ENCODE assay signal across 8 mouse cellular contexts in genomic region chr11:116109441-116110081, GRCm38 (mm10). TPM values are rescaled to one million over a fixed set of nuclear protein-coding genes. Genes with fewer than 3 reads are reported as not detected.
A peak's percentile ranks its signal among the peaks of the same experiment; 100 is the strongest.
DNase-seq lines count a peak whose midpoint lies in the region; ATAC-seq and TF ChIP-seq lines count a peak whose summit lies in the region.

No protein-coding gene starts in this region.

- H3K27ac ChIP-seq in forebrain, embryonic 13.5 days: no peak overlapping the region
- H3K27ac ChIP-seq in intestine, postnatal 0 days (ENCODE audit: low read depth, low read length): peak overlapping the region; percentile 37
- peak overlapping the region; percentile 7; the same call in 1 of the 2 replicates for H3K27ac ChIP-seq in lung, embryonic 16.5 days (ENCODE audit: low read length)
- peak overlapping the region; percentile 39; the same call in 1 of the 2 replicates for H3K27ac ChIP-seq in stomach, embryonic 14.5 days (ENCODE audit: low read length)

- H3K27me3 ChIP-seq in forebrain, embryonic 13.5 days: peaks cover 77% of the 10 kb centered on the region
- H3K27me3 ChIP-seq in intestine, postnatal 0 days (replicated peaks; ENCODE audit: control insufficient read depth, insufficient read depth, low read length): peaks cover 28% of the 10 kb centered on the region
- H3K27me3 ChIP-seq in lung, embryonic 16.5 days (ENCODE audit: control insufficient read depth, insufficient read depth, low read depth, low read length): peaks cover 34% of the 10 kb centered on the region
- H3K27me3 ChIP-seq in stomach, embryonic 14.5 days (ENCODE audit: control insufficient read depth, insufficient read depth, low read length): peaks cover 17% of the 10 kb centered on the region

- TF ChIP-seq CTCF in intestine, postnatal 0 days (IDR thresholded peaks at IDR 0.05; ENCODE audit: low read depth): peak; percentile 40

- H3K36me3 ChIP-seq in forebrain, embryonic 13.5 days (ENCODE audit: poor library complexity, severe bottlenecking): no peaks in the 10 kb centered on the region
- H3K36me3 ChIP-seq in intestine, postnatal 0 days (ENCODE audit: control insufficient read depth, insufficient read depth): no peaks in the 10 kb centered on the region
- no peaks in the 10 kb centered on the region for H3K36me3 ChIP-seq in lung, embryonic 16.5 days (ENCODE audit: control insufficient read depth, insufficient read depth, low read length)
- H3K36me3 ChIP-seq in stomach, embryonic 14.5 days (ENCODE audit: control insufficient read depth, insufficient read depth, low read length): no peaks in the 10 kb centered on the region

- H3K4me1 ChIP-seq in forebrain, embryonic 13.5 days: peaks cover 34% of the 10 kb centered on the region
- H3K4me1 ChIP-seq in intestine, postnatal 0 days (replicated peaks; ENCODE audit: control insufficient read depth, insufficient read depth, low read length): peaks cover 13% of the 10 kb centered on the region; the same call in 1 of the 2 replicates
- peaks cover 48% of the 10 kb centered on the region for H3K4me1 ChIP-seq in lung, embryonic 16.5 days (replicated peaks; ENCODE audit: control insufficient read depth, insufficient read depth, low read length)
- peaks cover 42% of the 10 kb centered on the region for H3K4me1 ChIP-seq in stomach, embryonic 14.5 days (ENCODE audit: control insufficient read depth, insufficient read depth, low read length)

- H3K9ac ChIP-seq in forebrain, embryonic 13.5 days: peak overlapping the region; percentile 39
- H3K9ac ChIP-seq in intestine, postnatal 0 days (ENCODE audit: low read depth, low read length): peak overlapping the region; percentile 67
- peak overlapping the region; percentile 77 for H3K9ac ChIP-seq in lung, embryonic 16.5 days (ENCODE audit: low read length)
- peak overlapping the region; percentile 36; the same call in 1 of the 2 replicates for H3K9ac ChIP-seq in stomach, embryonic 14.5 days (replicated peaks; ENCODE audit: low read depth, low read length)

- H3K4me2 ChIP-seq in forebrain, embryonic 13.5 days: peak overlapping the region; percentile 53
- H3K4me2 ChIP-seq in intestine, postnatal 0 days (replicated peaks; ENCODE audit: low read depth): peak overlapping the region; percentile 75
- peak overlapping the region; percentile 71 for H3K4me2 ChIP-seq in lung, embryonic 16.5 days (ENCODE audit: low read depth, low read length)
- H3K4me2 ChIP-seq in stomach, embryonic 14.5 days (replicated peaks; ENCODE audit: low read depth, low read length): peak overlapping the region; percentile 66

- DNase-seq in ovary, postnatal 36 days (ENCODE audit: low spot score): peak; percentile 57
- no peak for DNase-seq in ovary, postnatal 10 days (ENCODE audit: low spot score)
- DNase-seq in right cerebral cortex, postnatal 4 days: no peak

- H3K4me3 ChIP-seq in forebrain, embryonic 13.5 days: peak overlapping the region; percentile 33
- H3K4me3 ChIP-seq in intestine, postnatal 0 days (ENCODE audit: low read depth, low read length): peak overlapping the region; percentile 59
- H3K4me3 ChIP-seq in lung, embryonic 16.5 days (ENCODE audit: low read length): peak overlapping the region; percentile 64
- peak overlapping the region; percentile 52 for H3K4me3 ChIP-seq in stomach, embryonic 14.5 days (ENCODE audit: low read depth, low read length)

- no peaks in the 10 kb centered on the region for H3K9me3 ChIP-seq in forebrain, embryonic 13.5 days (replicated peaks)
- H3K9me3 ChIP-seq in intestine, postnatal 0 days (ENCODE audit: control insufficient read depth): no peaks in the 10 kb centered on the region
- no peaks in the 10 kb centered on the region for H3K9me3 ChIP-seq in lung, embryonic 16.5 days (ENCODE audit: control insufficient read depth, low read length)
- no peaks in the 10 kb centered on the region for H3K9me3 ChIP-seq in stomach, embryonic 14.5 days (ENCODE audit: control insufficient read depth, low read depth, low read length)

- no peak for ATAC-seq in forebrain, embryonic 13.5 days
- 0 out of 2 replicates have a peak, but pooled peaks have one; percentile 13 for ATAC-seq in intestine, postnatal 0 days
- peak; percentile 20 for ATAC-seq in lung, embryonic 16.5 days (ENCODE audit: low read depth)
- ATAC-seq in stomach, embryonic 14.5 days (ENCODE audit: insufficient number of reproducible peaks, insufficient read depth, low FRiP score, low read depth): no peak
- no peak for ATAC-seq in frontal cortex, adult (ENCODE audit: low TSS enrichment)

- WGBS in forebrain, embryonic 13.5 days: 2% methylated on average over 57 of the region's 70 CpGs
- under 1% methylated on average over 60 of the region's 70 CpGs for WGBS in intestine, postnatal 0 days
- WGBS in lung, embryonic 16.5 days: under 1% methylated on average over 62 of the region's 70 CpGs
- 2% methylated on average over 67 of the region's 70 CpGs for WGBS in stomach, embryonic 14.5 days

RNA-seq across cellular contexts. Expression of gene Trim47, which starts 17.4 kb away (rescaled TPM):
- polyA plus RNA-seq in forebrain, embryonic 13.5 days (2015; fragmentation: Nextera tagmentation; extraction: Ambion mirVana): 2.7 and 2.8 TPM in 2 replicates
- polyA plus RNA-seq in intestine, postnatal 0 days (2015; fragmentation: Nextera tagmentation; extraction: Ambion mirVana): 15.7 and 16.1 TPM in 2 replicates
- polyA plus RNA-seq in lung, embryonic 16.5 days (2015; fragmentation: Nextera tagmentation; extraction: Ambion mirVana): 20.4 and 24.8 TPM in 2 replicates
- 12.2 and 17.3 TPM in 2 replicates for polyA plus RNA-seq in stomach, embryonic 14.5 days (2014; fragmentation: Nextera tagmentation; extraction: Ambion mirVana)

RNA-seq across cellular contexts. Expression of gene Trim65, which starts 21.4 kb away (rescaled TPM):
- polyA plus RNA-seq in forebrain, embryonic 13.5 days (2015; fragmentation: Nextera tagmentation; extraction: Ambion mirVana): 1.2 and 1.6 TPM in 2 replicates
- polyA plus RNA-seq in intestine, postnatal 0 days (2015; fragmentation: Nextera tagmentation; extraction: Ambion mirVana): 3.1 and 3.3 TPM in 2 replicates
- 5.1 and 6.4 TPM in 2 replicates for polyA plus RNA-seq in lung, embryonic 16.5 days (2015; fragmentation: Nextera tagmentation; extraction: Ambion mirVana)
- 5.0 and 6.4 TPM in 2 replicates for polyA plus RNA-seq in stomach, embryonic 14.5 days (2014; fragmentation: Nextera tagmentation; extraction: Ambion mirVana)

RNA-seq across cellular contexts. Expression of gene Wbp2, which starts 22.8 kb away (rescaled TPM):
- polyA plus RNA-seq in forebrain, embryonic 13.5 days (2015; fragmentation: Nextera tagmentation; extraction: Ambion mirVana): 114 and 115 TPM in 2 replicates
- polyA plus RNA-seq in intestine, postnatal 0 days (2015; fragmentation: Nextera tagmentation; extraction: Ambion mirVana): 179 and 201 TPM in 2 replicates
- 95.4 and 98.9 TPM in 2 replicates for polyA plus RNA-seq in lung, embryonic 16.5 days (2015; fragmentation: Nextera tagmentation; extraction: Ambion mirVana)
- polyA plus RNA-seq in stomach, embryonic 14.5 days (2014; fragmentation: Nextera tagmentation; extraction: Ambion mirVana): 74.0 and 82.4 TPM in 2 replicates

RNA-seq across cellular contexts. Expression of gene Mrpl38, which starts 29.1 kb away (rescaled TPM):
- 79.8 and 86.1 TPM in 2 replicates for polyA plus RNA-seq in forebrain, embryonic 13.5 days (2015; fragmentation: Nextera tagmentation; extraction: Ambion mirVana)
- 35.6 and 38.5 TPM in 2 replicates for polyA plus RNA-seq in intestine, postnatal 0 days (2015; fragmentation: Nextera tagmentation; extraction: Ambion mirVana)
- polyA plus RNA-seq in lung, embryonic 16.5 days (2015; fragmentation: Nextera tagmentation; extraction: Ambion mirVana): 79.3 and 80.6 TPM in 2 replicates
- 93.9 and 94.2 TPM in 2 replicates for polyA plus RNA-seq in stomach, embryonic 14.5 days (2014; fragmentation: Nextera tagmentation; extraction: Ambion mirVana)

RNA-seq across cellular contexts. Expression of gene Unc13d, which starts 31.8 kb away (rescaled TPM):
- polyA plus RNA-seq in forebrain, embryonic 13.5 days (2015; fragmentation: Nextera tagmentation; extraction: Ambion mirVana): 0.84 and 0.98 TPM in 2 replicates
- polyA plus RNA-seq in intestine, postnatal 0 days (2015; fragmentation: Nextera tagmentation; extraction: Ambion mirVana): 1.1 and 1.2 TPM in 2 replicates
- polyA plus RNA-seq in lung, embryonic 16.5 days (2015; fragmentation: Nextera tagmentation; extraction: Ambion mirVana): 7.2 and 8.9 TPM in 2 replicates
- polyA plus RNA-seq in stomach, embryonic 14.5 days (2014; fragmentation: Nextera tagmentation; extraction: Ambion mirVana): 3.7 and 4.7 TPM in 2 replicates

Comparison
In these comparisons a context has a peak if more than half of its experiments do, and no peak if none do; other contexts are left out.
1. ATAC-seq: peak in intestine, postnatal 0 days (single experiment) and lung, embryonic 16.5 days (single experiment); none in forebrain, embryonic 13.5 days (single experiment), stomach, embryonic 14.5 days (single experiment) and frontal cortex, adult (single experiment).
2. Peak in every context shown above with its lines, with median percentiles within 50 percentile points of each other: H3K4me2 ChIP-seq, H3K4me3 ChIP-seq and H3K9ac ChIP-seq.